Mouse (Mus musculus) liver, embryonic 11.5 days (tissue): Measurements from ENCODE around the gene Odf3b. TPM values are rescaled to one million over a fixed set of nuclear protein-coding genes. Genes with fewer than 3 reads are reported as not detected.

ENCODE experiments used
- ATAC-seq: fragments of 200-750 bp; cut with Nextera tagmentation; replicated peaks from 2 replicates; pipeline ENCODE4 v1.8.0; 2017; ENCODE audit warnings: moderate number of reproducible peaks, mild to moderate bottlenecking, moderate TSS enrichment, moderate library complexity; ENCODE audit not compliant: low FRiP score
- DNase-seq: peaks from one replicate; pipeline ENCODE4 v3.0.0-alpha.2; 2017; ENCODE audit warnings: low spot score
- H3K27ac ChIP-seq: fragments of 300-500 bp; sonication (generic); 2 replicates; pipeline ENCODE4 v1.5.1; 2014; ENCODE audit warnings: mild to moderate bottlenecking, low read depth, low read length, control low read depth
- H3K27me3 ChIP-seq: fragments of 300-500 bp; sonication (generic); replicated peaks from 2 replicates; pipeline ENCODE4 v1.6.1; 2014; ENCODE audit warnings: low read length, mixed read lengths; ENCODE audit not compliant: control insufficient read depth, insufficient read depth
- H3K36me3 ChIP-seq: fragments of 300-500 bp; sonication (generic); 2 replicates; pipeline ENCODE4 v1.6.1; 2014; ENCODE audit warnings: mild to moderate bottlenecking, low read length, moderate library complexity, mixed read lengths; ENCODE audit not compliant: control insufficient read depth, insufficient read depth
- H3K4me1 ChIP-seq: fragments of 300-500 bp; sonication (generic); replicated peaks from 2 replicates; pipeline ENCODE4 v1.6.1; 2014; ENCODE audit warnings: low read length, mixed read lengths; ENCODE audit not compliant: control insufficient read depth, insufficient read depth
- H3K4me2 ChIP-seq: fragments of 300-500 bp; sonication (generic); 2 replicates; pipeline ENCODE4 v1.6.1; 2014; ENCODE audit warnings: mild to moderate bottlenecking, control low read depth, moderate library complexity
- H3K4me3 ChIP-seq: fragments of 300-500 bp; sonication (generic); 2 replicates; pipeline ENCODE4 v1.5.1; 2014; ENCODE audit warnings: low read depth, low read length, control low read depth
- H3K9ac ChIP-seq: fragments of 300-500 bp; sonication (generic); 2 replicates; pipeline ENCODE4 v1.6.1; 2014; ENCODE audit warnings: low read depth, low read length, control low read depth
- H3K9me3 ChIP-seq: fragments of 300-500 bp; sonication (generic); 2 replicates; pipeline ENCODE4 v1.6.1; 2016; ENCODE audit warnings: low read length, inconsistent platforms, mixed read lengths; ENCODE audit not compliant: control insufficient read depth
- WGBS: fragments of 180-500 bp; shearing (Covaris S2); extraction: QIAGEN DNeasy Blood & Tissue Kit; methylation state at CpG from one replicate; pipeline ENCODE4 v1.1.7; 2014; 5-methylcytosine and 5-hydroxymethylcytosine counted together
- polyA plus RNA-seq: library from polyadenylated mRNA; unstranded; fragments of >200 nt; fragmentation: Nextera tagmentation; extraction: Ambion mirVana; gene quantifications from 2 replicates; pipeline ENCODE4 v1.2.1, GENCODE M21; 2014

Odf3b gene
- 0.43 and 0.71 TPM in 2 replicates for polyA plus RNA-seq

- peak; percentile 13 for ATAC-seq
- Histone ChIP-seq H3K9me3 (no peaks in the 10 kb centered on the region), H3K4me3 (peak within 1 kb of the TSS; percentile 51), H3K27me3 (peaks cover 43% of the 10 kb centered on the region), H3K4me2 (peak within 1 kb of the TSS; percentile 77), H3K9ac (peak within 1 kb of the TSS; percentile 54; the same call in 1 of the 2 replicates), H3K4me1 (peaks cover 26% of the 10 kb centered on the region), H3K27ac (no peak within 1 kb of the TSS), H3K36me3 (no peaks in the 10 kb centered on the region)
- WGBS = 1% methylated on average over 33 of the region's 33 CpGs
- DNase-seq = peak; percentile 56
These were observed at the start of gene Odf3b for GRCm38 (mm10) chr15:89378831-89379401. Odf3b (minus strand) TSS chr15:89379282.

GRCm38 (mm10) chr15:89428136-89428790 is 49.2 kb upstream of the Odf3b start:
- ATAC-seq (no peak), DNase-seq (no peak)
- peaks cover 8% of the 10 kb centered on the region for H3K4me1 ChIP-seq
- H3K4me2 ChIP-seq = peak overlapping the region; percentile 93
- no peaks in the 10 kb centered on the region for H3K27me3 ChIP-seq
- H3K4me3 ChIP-seq = peak overlapping the region; percentile 76
- peaks cover 7% of the 10 kb centered on the region; the same call in 1 of the 2 replicates for H3K36me3 ChIP-seq
- no peak overlapping the region for H3K27ac ChIP-seq
- peak overlapping the region; percentile 86; the same call in 1 of the 2 replicates for H3K9ac ChIP-seq
- no peaks in the 10 kb centered on the region for H3K9me3 ChIP-seq
- 85% methylated on average over 19 of the region's 19 CpGs for WGBS

GRCm38 (mm10) chr15:89426716-89427115 is 47.6 kb upstream of the Odf3b start:
- no peak overlapping the region for H3K27ac ChIP-seq

GRCm38 (mm10) chr15:89425711-89426121 is 46.6 kb upstream of the Odf3b start, which contains the start of gene Cpt1b:
Cpt1b (minus strand) TSS chr15:89425863.
- no peaks in the 10 kb centered on the region for H3K9me3 ChIP-seq

More at GRCm38 (mm10) chr15:89426716-89427115, 47.6 kb upstream of the Odf3b start:
- H3K27me3 ChIP-seq = no peaks in the 10 kb centered on the region
- no peaks in the 10 kb centered on the region for H3K9me3 ChIP-seq
- ATAC-seq (no peak), DNase-seq (no peak)
- H3K4me3 ChIP-seq = no peak overlapping the region
- no peak overlapping the region for H3K4me2 ChIP-seq
- H3K9ac ChIP-seq = no peak overlapping the region
- 93% methylated on average over 10 of the region's 10 CpGs for WGBS
- H3K4me1 ChIP-seq = peaks cover 8% of the 10 kb centered on the region
- H3K36me3 ChIP-seq = peaks cover 7% of the 10 kb centered on the region; the same call in 1 of the 2 replicates

GRCm38 (mm10) chr15:89424621-89425020 is 45.5 kb upstream of the Odf3b start:
- ATAC-seq (no peak), DNase-seq (no peak)
- no peak overlapping the region for H3K4me2 ChIP-seq
- no peak overlapping the region for H3K9ac ChIP-seq
- peaks cover 9% of the 10 kb centered on the region; the same call in 1 of the 2 replicates for H3K36me3 ChIP-seq
- peaks cover 8% of the 10 kb centered on the region for H3K4me1 ChIP-seq
- no peaks in the 10 kb centered on the region for H3K9me3 ChIP-seq
- no peaks in the 10 kb centered on the region for H3K27me3 ChIP-seq
- 87% methylated on average over 8 of the region's 8 CpGs for WGBS
- H3K4me3 ChIP-seq = no peak overlapping the region
- H3K27ac ChIP-seq = no peak overlapping the region

More at GRCm38 (mm10) chr15:89425711-89426121, 46.6 kb upstream of the Odf3b start, which contains the start of gene Cpt1b:
- WGBS = 49% methylated on average over 6 of the region's 6 CpGs
- peak within 1 kb of the TSS; percentile 27 for H3K4me2 ChIP-seq
- no peak within 1 kb of the TSS for H3K9ac ChIP-seq
- H3K36me3 ChIP-seq = peaks cover 7% of the 10 kb centered on the region; the same call in 1 of the 2 replicates
- ATAC-seq (no peak), DNase-seq (no peak)
- no peaks in the 10 kb centered on the region for H3K27me3 ChIP-seq
- peaks cover 8% of the 10 kb centered on the region for H3K4me1 ChIP-seq
- no peak within 1 kb of the TSS for H3K4me3 ChIP-seq
- H3K27ac ChIP-seq = no peak within 1 kb of the TSS

- no peak for ATAC-seq
- WGBS = 90% methylated on average over 9 of the region's 9 CpGs
- H3K27ac ChIP-seq = no peak overlapping the region
- peaks cover 3% of the 10 kb centered on the region for H3K4me1 ChIP-seq
- H3K36me3 ChIP-seq = peaks cover 8% of the 10 kb centered on the region; the same call in 1 of the 2 replicates
- H3K27me3 ChIP-seq = no peaks in the 10 kb centered on the region
- no peaks in the 10 kb centered on the region for H3K9me3 ChIP-seq
- no peak overlapping the region for H3K4me2 ChIP-seq
- no peak overlapping the region for H3K9ac ChIP-seq
- DNase-seq = no peak
- H3K4me3 ChIP-seq = no peak overlapping the region
These were observed 42.9 kb upstream of the Odf3b start for GRCm38 (mm10) chr15:89421938-89422337.

GRCm38 (mm10) chr15:89415282-89415681 is 36.2 kb upstream of the Odf3b start:
- Histone ChIP-seq H3K9me3 (no peaks in the 10 kb centered on the region), H3K27ac (no peak overlapping the region), H3K4me1 (no peaks in the 10 kb centered on the region), H3K27me3 (no peaks in the 10 kb centered on the region), H3K4me2 (no peak overlapping the region), H3K4me3 (no peak overlapping the region), H3K36me3 (peaks cover 7% of the 10 kb centered on the region; the same call in 1 of the 2 replicates), H3K9ac (no peak overlapping the region)
- ATAC-seq = no peak
- no peak for DNase-seq
- WGBS = 84% methylated on average over 8 of the region's 8 CpGs

GRCm38 (mm10) chr15:89410118-89410517 is 31.0 kb upstream of the Odf3b start, which contains the start of gene Syce3:
Syce3 (minus strand) TSS chr15:89410503.
- WGBS = 73% methylated on average over 23 of the region's 24 CpGs
- H3K9me3 ChIP-seq = 0 out of 2 replicates have a peak, but pooled peaks cover 3% of the 10 kb centered on the region
- no peak within 1 kb of the TSS for H3K27ac ChIP-seq
- H3K9ac ChIP-seq = no peak within 1 kb of the TSS
- no peak within 1 kb of the TSS for H3K4me2 ChIP-seq
- ATAC-seq (0 out of 2 replicates have a peak, but pooled peaks have one; percentile 26), DNase-seq (no peak)
- H3K36me3 ChIP-seq = no peaks in the 10 kb centered on the region
- H3K4me3 ChIP-seq = no peak within 1 kb of the TSS
- no peaks in the 10 kb centered on the region for H3K27me3 ChIP-seq
- no peaks in the 10 kb centered on the region for H3K4me1 ChIP-seq
